Mouse (Mus musculus): ENCODE measurements around the gene Mustn1. TPM values are rescaled to one million over a fixed set of nuclear protein-coding genes. Genes with fewer than 3 reads are reported as not detected.

Gene Mustn1
- 0.57 and 0.95 TPM in 2 replicates for polyA plus RNA-seq (2014; fragmentation: Nextera tagmentation; extraction: Ambion mirVana)

- Histone ChIP-seq H3K9me3 (replicated peaks; ENCODE audit: control insufficient read depth, low read length) (no peaks in the 10 kb centered on the region), H3K4me3 (ENCODE audit: low read depth, low read length) (no peak within 1 kb of the TSS), H3K27ac (replicated peaks; ENCODE audit: low read depth, low read length) (no peak within 1 kb of the TSS), H3K9ac (replicated peaks; ENCODE audit: low read length) (no peak within 1 kb of the TSS), H3K27me3 (ENCODE audit: control insufficient read depth, insufficient read depth, low read length) (no peaks in the 10 kb centered on the region), H3K4me2 (ENCODE audit: low read depth, low read length) (no peak within 1 kb of the TSS), H3K4me1 (ENCODE audit: control insufficient read depth, insufficient read depth, low read length) (no peaks in the 10 kb centered on the region), H3K36me3 (replicated peaks; ENCODE audit: control insufficient read depth, insufficient read depth, low read depth, low read length) (no peaks in the 10 kb centered on the region)
- DNase-seq (ENCODE audit: low spot score) (no peak), ATAC-seq (replicated peaks; ENCODE audit: insufficient number of reproducible peaks, low FRiP score, low TSS enrichment, low read depth) (no peak)
- 77% methylated on average over 11 of the region's 11 CpGs for WGBS
Observed at GRCm38 (mm10) chr14:30878958-30879571, at the start of gene Mustn1. Gene Mustn1 (plus strand): TSS chr14:30879200.

GRCm38 (mm10) chr14:30837416-30837996 lies 41.5 kb upstream of the Mustn1 start:
- H3K27ac ChIP-seq (replicated peaks; ENCODE audit: low read depth, low read length): no peak overlapping the region
- no peak overlapping the region for H3K4me3 ChIP-seq (ENCODE audit: low read depth, low read length)
- DNase-seq (ENCODE audit: low spot score) (no peak), ATAC-seq (replicated peaks; ENCODE audit: insufficient number of reproducible peaks, low FRiP score, low TSS enrichment, low read depth) (no peak)
- H3K4me2 ChIP-seq (ENCODE audit: low read depth, low read length): no peak overlapping the region
- H3K9ac ChIP-seq (replicated peaks; ENCODE audit: low read length): no peak overlapping the region
- H3K9me3 ChIP-seq (replicated peaks; ENCODE audit: control insufficient read depth, low read length): no peaks in the 10 kb centered on the region
- H3K36me3 ChIP-seq (replicated peaks; ENCODE audit: control insufficient read depth, insufficient read depth, low read depth, low read length): no peaks in the 10 kb centered on the region
- H3K4me1 ChIP-seq (ENCODE audit: control insufficient read depth, insufficient read depth, low read length): no peaks in the 10 kb centered on the region; the same call in 1 of the 2 replicates
- H3K27me3 ChIP-seq (ENCODE audit: control insufficient read depth, insufficient read depth, low read length): no peaks in the 10 kb centered on the region
- WGBS: 88% methylated on average over 14 of the region's 14 CpGs

GRCm38 (mm10) chr14:30843701-30844100 lies 35.3 kb upstream of the Mustn1 start:
- Histone ChIP-seq H3K9me3 (replicated peaks; ENCODE audit: control insufficient read depth, low read length) (no peaks in the 10 kb centered on the region), H3K27ac (replicated peaks; ENCODE audit: low read depth, low read length) (no peak overlapping the region), H3K36me3 (replicated peaks; ENCODE audit: control insufficient read depth, insufficient read depth, low read depth, low read length) (no peaks in the 10 kb centered on the region), H3K4me3 (ENCODE audit: low read depth, low read length) (no peak overlapping the region), H3K4me1 (ENCODE audit: control insufficient read depth, insufficient read depth, low read length) (no peaks in the 10 kb centered on the region), H3K27me3 (ENCODE audit: control insufficient read depth, insufficient read depth, low read length) (no peaks in the 10 kb centered on the region), H3K9ac (replicated peaks; ENCODE audit: low read length) (no peak overlapping the region), H3K4me2 (ENCODE audit: low read depth, low read length) (no peak overlapping the region)
- 87% methylated on average over 3 of the region's 3 CpGs for WGBS
- DNase-seq (ENCODE audit: low spot score): no peak
- ATAC-seq (replicated peaks; ENCODE audit: insufficient number of reproducible peaks, low FRiP score, low TSS enrichment, low read depth): no peak

- H3K27me3 ChIP-seq (ENCODE audit: control insufficient read depth, insufficient read depth, low read length): no peaks in the 10 kb centered on the region
- 88% methylated on average over 5 of the region's 5 CpGs for WGBS
- no peak overlapping the region for H3K27ac ChIP-seq (replicated peaks; ENCODE audit: low read depth, low read length)
- ATAC-seq (replicated peaks; ENCODE audit: insufficient number of reproducible peaks, low FRiP score, low TSS enrichment, low read depth) (no peak), DNase-seq (ENCODE audit: low spot score) (no peak)
- H3K4me3 ChIP-seq (ENCODE audit: low read depth, low read length): no peak overlapping the region
- no peaks in the 10 kb centered on the region for H3K9me3 ChIP-seq (replicated peaks; ENCODE audit: control insufficient read depth, low read length)
- no peak overlapping the region for H3K4me2 ChIP-seq (ENCODE audit: low read depth, low read length)
- H3K9ac ChIP-seq (replicated peaks; ENCODE audit: low read length): no peak overlapping the region
- H3K36me3 ChIP-seq (replicated peaks; ENCODE audit: control insufficient read depth, insufficient read depth, low read depth, low read length): no peaks in the 10 kb centered on the region
- no peaks in the 10 kb centered on the region for H3K4me1 ChIP-seq (ENCODE audit: control insufficient read depth, insufficient read depth, low read length)
Observed at GRCm38 (mm10) chr14:30850504-30850903, 28.5 kb upstream of the Mustn1 start.

GRCm38 (mm10) chr14:30852325-30852724 lies 26.7 kb upstream of the Mustn1 start:
- Histone ChIP-seq H3K4me3 (ENCODE audit: low read depth, low read length) (no peak overlapping the region), H3K4me2 (ENCODE audit: low read depth, low read length) (no peak overlapping the region), H3K36me3 (replicated peaks; ENCODE audit: control insufficient read depth, insufficient read depth, low read depth, low read length) (no peaks in the 10 kb centered on the region), H3K27ac (replicated peaks; ENCODE audit: low read depth, low read length) (no peak overlapping the region), H3K4me1 (ENCODE audit: control insufficient read depth, insufficient read depth, low read length) (no peaks in the 10 kb centered on the region), H3K27me3 (ENCODE audit: control insufficient read depth, insufficient read depth, low read length) (no peaks in the 10 kb centered on the region), H3K9ac (replicated peaks; ENCODE audit: low read length) (no peak overlapping the region), H3K9me3 (replicated peaks; ENCODE audit: control insufficient read depth, low read length) (no peaks in the 10 kb centered on the region)
- ATAC-seq (replicated peaks; ENCODE audit: insufficient number of reproducible peaks, low FRiP score, low TSS enrichment, low read depth): no peak
- WGBS: 94% methylated on average over 5 of the region's 5 CpGs
- DNase-seq (ENCODE audit: low spot score): no peak

- no peak for ATAC-seq (replicated peaks; ENCODE audit: insufficient number of reproducible peaks, low FRiP score, low TSS enrichment, low read depth)
- no peak for DNase-seq (ENCODE audit: low spot score)
- Histone ChIP-seq H3K4me2 (ENCODE audit: low read depth, low read length) (no peak overlapping the region), H3K4me1 (ENCODE audit: control insufficient read depth, insufficient read depth, low read length) (no peaks in the 10 kb centered on the region), H3K4me3 (ENCODE audit: low read depth, low read length) (no peak overlapping the region), H3K27me3 (ENCODE audit: control insufficient read depth, insufficient read depth, low read length) (no peaks in the 10 kb centered on the region), H3K9ac (replicated peaks; ENCODE audit: low read length) (no peak overlapping the region), H3K9me3 (replicated peaks; ENCODE audit: control insufficient read depth, low read length) (no peaks in the 10 kb centered on the region), H3K36me3 (replicated peaks; ENCODE audit: control insufficient read depth, insufficient read depth, low read depth, low read length) (no peaks in the 10 kb centered on the region), H3K27ac (replicated peaks; ENCODE audit: low read depth, low read length) (no peak overlapping the region)
- 86% methylated on average over 3 of the region's 3 CpGs for WGBS
Observed at GRCm38 (mm10) chr14:30855316-30855715, 23.7 kb upstream of the Mustn1 start.

GRCm38 (mm10) chr14:30856885-30857507 lies 22.0 kb upstream of the Mustn1 start:
- H3K9ac ChIP-seq (replicated peaks; ENCODE audit: low read length): no peak overlapping the region
- H3K36me3 ChIP-seq (replicated peaks; ENCODE audit: control insufficient read depth, insufficient read depth, low read depth, low read length): no peaks in the 10 kb centered on the region
- H3K27me3 ChIP-seq (ENCODE audit: control insufficient read depth, insufficient read depth, low read length): no peaks in the 10 kb centered on the region
- no peaks in the 10 kb centered on the region for H3K4me1 ChIP-seq (ENCODE audit: control insufficient read depth, insufficient read depth, low read length)
- 82% methylated on average over 10 of the region's 10 CpGs for WGBS
- H3K4me2 ChIP-seq (ENCODE audit: low read depth, low read length): no peak overlapping the region
- no peaks in the 10 kb centered on the region for H3K9me3 ChIP-seq (replicated peaks; ENCODE audit: control insufficient read depth, low read length)
- DNase-seq (ENCODE audit: low spot score): no peak
- no peak for ATAC-seq (replicated peaks; ENCODE audit: insufficient number of reproducible peaks, low FRiP score, low TSS enrichment, low read depth)
- no peak overlapping the region for H3K4me3 ChIP-seq (ENCODE audit: low read depth, low read length)
- no peak overlapping the region for H3K27ac ChIP-seq (replicated peaks; ENCODE audit: low read depth, low read length)

GRCm38 (mm10) chr14:30857990-30858389 lies 21.0 kb upstream of the Mustn1 start:
- Histone ChIP-seq H3K27ac (replicated peaks; ENCODE audit: low read depth, low read length) (no peak overlapping the region), H3K27me3 (ENCODE audit: control insufficient read depth, insufficient read depth, low read length) (no peaks in the 10 kb centered on the region), H3K9me3 (replicated peaks; ENCODE audit: control insufficient read depth, low read length) (no peaks in the 10 kb centered on the region), H3K4me3 (ENCODE audit: low read depth, low read length) (no peak overlapping the region), H3K9ac (replicated peaks; ENCODE audit: low read length) (no peak overlapping the region), H3K4me2 (ENCODE audit: low read depth, low read length) (no peak overlapping the region), H3K36me3 (replicated peaks; ENCODE audit: control insufficient read depth, insufficient read depth, low read depth, low read length) (no peaks in the 10 kb centered on the region), H3K4me1 (ENCODE audit: control insufficient read depth, insufficient read depth, low read length) (no peaks in the 10 kb centered on the region)
- WGBS: 77% methylated on average over 4 of the region's 4 CpGs
- DNase-seq (ENCODE audit: low spot score) (no peak), ATAC-seq (replicated peaks; ENCODE audit: insufficient number of reproducible peaks, low FRiP score, low TSS enrichment, low read depth) (no peak)

All from embryonic facial prominence, embryonic 11.5 days (tissue).